Mouse (Mus musculus) CH12.LX (cell line): ENCODE measurements around the gene Spdef. TPM values are rescaled to one million over a fixed set of nuclear protein-coding genes. Genes with fewer than 3 reads are reported as not detected.

ENCODE experiments used
- DNase-seq: peaks from one replicate; pipeline ENCODE4 v3.0.0-alpha.2; 2013; ENCODE audit errors: extremely low read depth
- H3K27ac ChIP-seq: 2 replicates; pipeline ENCODE4 v1.5.1; 2012; ENCODE audit warnings: low read depth, mild to moderate bottlenecking, control low read depth, moderate library complexity; ENCODE audit not compliant: insufficient read depth
- H3K27me3 ChIP-seq: replicated peaks from 2 replicates; pipeline ENCODE3; 2012; ENCODE audit warnings: inconsistent platforms
- H3K36me3 ChIP-seq, 2 experiments: replicated peaks in 1 of 2; 2 replicates each; pipeline versions ENCODE3 to v1.6.1; 2012; ENCODE audit warnings: inconsistent platforms in 1 of 2, low read length in 1 of 2, mild to moderate bottlenecking in 1 of 2, mixed read lengths in 1 of 2, moderate library complexity in 1 of 2; ENCODE audit not compliant: control insufficient read depth in 1 of 2, insufficient read depth in 1 of 2
- H3K4me1 ChIP-seq, 2 experiments: 2 replicates each; pipeline ENCODE4 v1.6.1; 2012; ENCODE audit warnings: inconsistent platforms in 1 of 2, moderate library complexity in 1 of 2; ENCODE audit not compliant: insufficient read depth in 2 of 2, control insufficient read depth in 1 of 2
- H3K4me2 ChIP-seq: 2 replicates; pipeline ENCODE4 v1.6.1; 2012; ENCODE audit warnings: low read depth, mild to moderate bottlenecking, control low read depth; ENCODE audit not compliant: poor library complexity, insufficient read depth, severe bottlenecking
- H3K4me3 ChIP-seq, 3 experiments: fragments of 150-350 bp in 1 of 3; sonication (generic) in 1 of 3; replicated peaks in 1 of 3; 2 replicates each; pipeline versions ENCODE3 to v1.5.1; 2011 to 2012; ENCODE audit warnings: low read depth in 2 of 3, low read length in 2 of 3, mild to moderate bottlenecking in 2 of 3, moderate library complexity in 2 of 3, control low read depth in 1 of 3, improper control_type of control experiment in 1 of 3, inconsistent platforms in 1 of 3, mixed read lengths in 1 of 3; ENCODE audit not compliant: poor library complexity in 1 of 3
- H3K79me2 ChIP-seq: replicated peaks from 2 replicates; pipeline ENCODE4 v1.6.1; 2012; ENCODE audit warnings: mild to moderate bottlenecking, moderate library complexity; ENCODE audit not compliant: control insufficient read depth, poor library complexity, insufficient read depth, severe bottlenecking; ENCODE audit errors: extremely low read depth
- H3K9ac ChIP-seq: 2 replicates; pipeline ENCODE4 v1.6.1; 2012; ENCODE audit warnings: low read depth, mild to moderate bottlenecking, control low read depth, moderate library complexity; ENCODE audit not compliant: insufficient read depth
- H3K9me3 ChIP-seq: replicated peaks from 2 replicates; pipeline ENCODE3; 2012; ENCODE audit warnings: low read length, inconsistent platforms, mixed read lengths
- BHLHE40 ChIP-seq: IDR thresholded peaks from 2 replicates; pipeline ENCODE4 v1.6.1; 2011; ENCODE audit warnings: mild to moderate bottlenecking, low read depth, low read length, improper control_type of control experiment
- CHD1 ChIP-seq: IDR thresholded peaks from 2 replicates; pipeline ENCODE4 v1.6.1; 2012; ENCODE audit warnings: low read depth, low read length, improper control_type of control experiment, inconsistent platforms
- CHD2 ChIP-seq: IDR thresholded peaks from 2 replicates; pipeline ENCODE4 v1.6.1; 2011; ENCODE audit warnings: low read length, improper control_type of control experiment
- CTCF ChIP-seq, 2 experiments: IDR thresholded peaks in 1 of 2; conservative IDR thresholded peaks in 1 of 2; 2 replicates each; pipeline ENCODE4 v1.5.1; 2011 to 2012; ENCODE audit warnings: low read depth in 2 of 2, low read length in 2 of 2, improper control_type of control experiment in 1 of 2, inconsistent platforms in 1 of 2, mild to moderate bottlenecking in 1 of 2, moderate library complexity in 1 of 2
- E2F4 ChIP-seq: IDR thresholded peaks from 2 replicates; pipeline ENCODE4 v1.6.1; 2011; ENCODE audit warnings: low read depth, low read length, improper control_type of control experiment; ENCODE audit not compliant: insufficient replicate concordance
- ELF1 ChIP-seq: IDR thresholded peaks from 2 replicates; pipeline ENCODE4 v1.6.1; 2014; ENCODE audit warnings: low read depth, mild to moderate bottlenecking, inconsistent platforms, low read length, improper control_type of control experiment
- ETS1 ChIP-seq: conservative IDR thresholded peaks from 2 replicates; pipeline ENCODE4 v1.6.1; 2012; ENCODE audit warnings: low read depth, mild to moderate bottlenecking, inconsistent platforms, low read length, improper control_type of control experiment, moderate library complexity
- HCFC1 ChIP-seq: IDR thresholded peaks from 2 replicates; pipeline ENCODE4 v1.6.1; 2012; ENCODE audit warnings: low read depth, mild to moderate bottlenecking, inconsistent platforms, low read length, improper control_type of control experiment
- IRF4 ChIP-seq: IDR thresholded peaks from 2 replicates; pipeline ENCODE4 v1.6.1; 2014; ENCODE audit warnings: low read depth, mild to moderate bottlenecking, inconsistent platforms, low read length, improper control_type of control experiment
- JUN ChIP-seq: IDR thresholded peaks from 2 replicates; pipeline ENCODE4 v1.6.1; 2011; ENCODE audit warnings: low read depth, mild to moderate bottlenecking, low read length, improper control_type of control experiment, moderate library complexity; ENCODE audit not compliant: insufficient read depth
- KAT2A ChIP-seq: IDR thresholded peaks from 2 replicates; pipeline ENCODE4 v1.6.1; 2012; ENCODE audit warnings: low read length, improper control_type of control experiment, inconsistent platforms; ENCODE audit not compliant: insufficient replicate concordance
- MAX ChIP-seq: IDR thresholded peaks from 2 replicates; pipeline ENCODE4 v1.6.1; 2011; ENCODE audit warnings: low read length, improper control_type of control experiment
- MAZ ChIP-seq: IDR thresholded peaks from 2 replicates; pipeline ENCODE4 v1.6.1; 2012; ENCODE audit warnings: low read depth, mild to moderate bottlenecking, inconsistent platforms, low read length, improper control_type of control experiment, moderate library complexity
- MEF2A ChIP-seq: IDR thresholded peaks from 2 replicates; pipeline ENCODE4 v1.6.1; 2014; ENCODE audit warnings: low read depth, mild to moderate bottlenecking, inconsistent platforms, low read length, improper control_type of control experiment, borderline replicate concordance
- MYC ChIP-seq: IDR thresholded peaks from 2 replicates; pipeline ENCODE4 v1.6.1; 2011; ENCODE audit warnings: low read depth, mild to moderate bottlenecking, improper control_type of control experiment, low read length
- NELFE ChIP-seq: IDR thresholded peaks from 2 replicates; pipeline ENCODE4 v1.6.1; 2011; ENCODE audit warnings: low read depth, low read length, improper control_type of control experiment
- NRF1 ChIP-seq: IDR thresholded peaks from 2 replicates; pipeline ENCODE4 v1.6.1; 2014; ENCODE audit warnings: low read depth, mild to moderate bottlenecking, inconsistent platforms, low read length, improper control_type of control experiment, moderate library complexity
- POLR2A ChIP-seq: IDR thresholded peaks from 2 replicates; pipeline ENCODE4 v1.6.1; 2011; ENCODE audit warnings: low read depth, mild to moderate bottlenecking, improper control_type of control experiment, low read length
- POLR2AphosphoS2 ChIP-seq: IDR thresholded peaks from 2 replicates; pipeline ENCODE4 v1.6.1; 2011; ENCODE audit warnings: low read depth, low read length, improper control_type of control experiment
- RAD21 ChIP-seq: IDR thresholded peaks from 2 replicates; pipeline ENCODE4 v1.6.1; 2011; ENCODE audit warnings: low read depth, mild to moderate bottlenecking, low read length, improper control_type of control experiment, moderate library complexity
- SMC3 ChIP-seq: IDR thresholded peaks from 2 replicates; pipeline ENCODE4 v1.6.1; 2011; ENCODE audit warnings: low read depth, low read length, improper control_type of control experiment
- TBP ChIP-seq: conservative IDR thresholded peaks from 2 replicates; pipeline ENCODE4 v1.6.1; 2011; ENCODE audit warnings: low read depth, low read length, improper control_type of control experiment
- TCF12 ChIP-seq: IDR thresholded peaks from 2 replicates; pipeline ENCODE4 v1.6.1; 2014; ENCODE audit warnings: low read depth, mild to moderate bottlenecking, inconsistent platforms, low read length, improper control_type of control experiment
- UBTF ChIP-seq: IDR thresholded peaks from 2 replicates; pipeline ENCODE4 v1.6.1; 2012; ENCODE audit warnings: low read depth, mild to moderate bottlenecking, inconsistent platforms, low read length, improper control_type of control experiment, moderate library complexity
- USF1 ChIP-seq: IDR thresholded peaks from 2 replicates; pipeline ENCODE4 v1.6.1; 2014; ENCODE audit warnings: low read depth, mild to moderate bottlenecking, inconsistent platforms, low read length, improper control_type of control experiment
- ZC3H11A ChIP-seq: IDR thresholded peaks from 2 replicates; pipeline ENCODE4 v1.6.1; 2012; ENCODE audit warnings: low read depth, mild to moderate bottlenecking, inconsistent platforms, low read length, improper control_type of control experiment
- ZKSCAN1 ChIP-seq: IDR thresholded peaks from 2 replicates; pipeline ENCODE4 v1.6.1; 2012; ENCODE audit warnings: low read depth, inconsistent platforms, low read length, improper control_type of control experiment, borderline replicate concordance
- ZMIZ1 ChIP-seq: IDR thresholded peaks from 2 replicates; pipeline ENCODE4 v1.6.1; 2012; ENCODE audit warnings: low read depth, mild to moderate bottlenecking, inconsistent platforms, low read length, improper control_type of control experiment
- ZNF384 ChIP-seq: IDR thresholded peaks from 2 replicates; pipeline ENCODE4 v1.6.1; 2012; ENCODE audit warnings: low read depth, low read length, improper control_type of control experiment, inconsistent platforms
- dilution Hi-C: fragments of 300-500 bp; cut with MboI; formaldehyde crosslinking; loops from 2 replicates; pipeline ENCODE4 v1.14.3; 2020; ENCODE audit warnings: low sequenced_read_pairs; ENCODE audit not compliant: extremely low pct_unique_long_range_greater_than_20kb, extremely low pct_ligation_motif_present
- in situ Hi-C: fragments of 300-500 bp; cut with MboI; formaldehyde crosslinking; loops from 3 replicates; pipeline ENCODE4 v1.14.3; 2019; ENCODE audit warnings: low sequenced_read_pairs, low pct_ligation_motif_present, low pct_unique_long_range_greater_than_20kb, mixed read lengths
- polyA plus RNA-seq: library from polyadenylated mRNA; unstranded; fragments of >175 nt; gene quantifications from 2 replicates; pipeline ENCODE4 v1.2.1, GENCODE M21; 2012; ENCODE audit warnings: low read depth; ENCODE audit not compliant: insufficient read length
- total RNA-seq, 2 experiments: library from RNA; depleted of rRNA; stranded (reverse); fragments of 300-350 nt in 1 of 2; fragments of >200 nt in 1 of 2; gene quantifications; 2 replicates each; pipeline ENCODE4 v1.2.3; 2012 to 2014

Spdef gene
- total and polyA plus RNA-seq, 3 experiments = not detected

DNA sequence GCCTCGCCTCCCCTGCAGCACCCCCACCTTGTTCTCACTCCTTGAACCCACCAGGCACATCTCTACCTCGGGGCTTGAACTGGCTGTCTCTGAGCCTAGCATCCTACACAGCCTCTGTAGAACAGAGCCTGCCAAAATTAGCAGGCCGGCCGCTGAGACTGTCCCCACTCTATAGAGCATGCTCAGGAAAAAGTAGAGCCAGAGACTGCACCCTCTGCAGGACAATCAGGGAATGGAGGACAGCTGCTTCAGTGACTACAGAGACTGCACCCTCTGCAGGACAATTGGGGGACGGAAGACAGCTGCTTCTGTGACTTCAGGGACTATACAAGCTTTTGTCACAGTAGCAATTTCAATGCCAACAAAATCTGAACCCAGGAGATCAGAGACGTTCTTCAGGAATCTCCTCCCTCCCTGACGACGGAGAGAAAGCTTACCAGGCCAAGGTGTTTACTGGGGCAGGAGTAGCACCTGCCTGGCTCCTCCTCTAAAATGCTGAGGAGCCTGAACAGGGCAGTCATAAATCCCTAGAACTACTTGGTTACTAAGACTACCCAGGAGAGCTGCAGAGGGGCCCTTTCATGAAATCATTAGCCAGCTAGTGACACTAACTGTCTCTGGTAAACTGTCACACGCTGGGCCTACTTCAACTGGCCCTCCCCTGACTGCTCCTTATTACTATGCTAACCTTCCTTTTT, 33.0 kb upstream of the Spdef start:
- Histone ChIP-seq H3K9me3 (peaks cover 13% of the 10 kb centered on the region), H3K79me2 (no peaks in the 10 kb centered on the region), H3K36me3 (peaks cover 28 to 90% of the 10 kb centered on the region in 2 experiments), H3K27ac (no peak overlapping the region), H3K4me3 (no peak overlapping the region), H3K9ac (no peak overlapping the region), H3K27me3 (no peaks in the 10 kb centered on the region), H3K4me2 (no peak overlapping the region), H3K4me1 (peaks cover 0 to 19% of the 10 kb centered on the region in 2 experiments; a peak in 2 of 4 replicates)
- in situ Hi-C loops (loop anchor here (10.0 kb wide), 1 partner anchor 117 kb away; no protein-coding TSS in a partner anchor), dilution Hi-C loops (no loop called here)
- TF ChIP-seq NELFE (peak; percentile 68; the same call in 1 of the 2 replicates), HCFC1 (no peak), NRF1 (peak; percentile 81), JUN (no peak), POLR2AphosphoS2 (no peak), CTCF (conservative IDR thresholded peaks at IDR 0.05 in 1 of 2, IDR thresholded peaks at IDR 0.05 in 1 of 2; ENCODE audit: low read depth in 2 of 2, low read length in 2 of 2) (peak; percentile 67 to 100), SMC3 (peak; percentile 96), KAT2A (no peak), MEF2A (peak; percentile 32; the same call in 1 of the 2 replicates), ETS1 (no peak), ZC3H11A (peak; percentile 43; the same call in 1 of the 2 replicates), CHD1 (no peak), RAD21 (peak; percentile 63), TBP (no peak), BHLHE40 (no peak), ZMIZ1 (no peak)
- DNase-seq = peak; percentile 80

DNA sequence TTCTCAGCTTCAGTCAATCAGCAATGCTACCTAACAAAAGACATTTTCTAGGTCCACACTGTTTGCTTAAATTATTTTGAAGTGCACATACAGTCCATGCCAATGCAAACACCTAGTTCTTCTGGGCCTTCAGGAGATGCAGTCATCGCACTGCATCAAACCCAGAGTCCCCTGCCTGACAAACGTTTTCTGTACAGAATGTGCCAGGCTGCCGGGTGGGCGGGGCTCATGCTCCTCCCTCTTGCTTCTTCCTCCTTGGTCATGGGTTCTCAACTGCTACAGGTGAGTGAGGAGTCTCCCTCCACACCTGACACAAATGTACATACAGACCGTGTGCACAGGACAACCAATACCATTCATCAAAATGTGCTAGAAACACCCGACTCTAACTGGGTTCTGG, 31.4 kb upstream of the Spdef start:
- TF ChIP-seq ELF1 (no peak), E2F4 (no peak), MEF2A (no peak), IRF4 (no peak), SMC3 (no peak), POLR2A (no peak), ZMIZ1 (no peak), TCF12 (no peak), USF1 (no peak), CHD2 (no peak), ZNF384 (no peak), ZKSCAN1 (no peak), UBTF (no peak), CHD1 (no peak), ETS1 (no peak), MYC (no peak), MAZ (no peak), MAX (no peak)
- in situ Hi-C loops = loop anchor here (10.0 kb wide), 1 partner anchor 115 kb away; no protein-coding TSS in a partner anchor
- H3K4me2 ChIP-seq = no peak overlapping the region
- peaks cover 0 to 26% of the 10 kb centered on the region in 2 experiments; a peak in 2 of 4 replicates for H3K4me1 ChIP-seq
- no peaks in the 10 kb centered on the region for H3K27me3 ChIP-seq
- no peak overlapping the region for H3K4me3 ChIP-seq
- H3K79me2 ChIP-seq = no peaks in the 10 kb centered on the region
- no peak overlapping the region for H3K27ac ChIP-seq
- peaks cover 7% of the 10 kb centered on the region for H3K9me3 ChIP-seq
- dilution Hi-C loops = no loop called here
- H3K36me3 ChIP-seq = peaks cover 26 to 91% of the 10 kb centered on the region in 2 experiments
- H3K9ac ChIP-seq = no peak overlapping the region
- DNase-seq = no peak
